Mouse (Mus musculus) MEL (cell line): ENCODE results near the gene Chd6. TPM values are rescaled to one million over a fixed set of nuclear protein-coding genes. Genes with fewer than 3 reads are reported as not detected.

Experiments
- DNase-seq: peaks from one replicate; pipeline ENCODE4 v3.0.0; 2011; ENCODE audit warnings: low read depth, low spot score
- H3K27ac ChIP-seq: 2 replicates; pipeline ENCODE4 v1.5.1; 2012; ENCODE audit warnings: low read depth, mild to moderate bottlenecking, control low read depth, low read length, moderate library complexity; ENCODE audit not compliant: control insufficient read depth
- H3K27me3 ChIP-seq, 2 experiments: fragments of 150-350 bp in 1 of 2; sonication (generic) in 1 of 2; 2 replicates each; pipeline ENCODE4 v1.6.1; 2012; ENCODE audit warnings: low read length in 2 of 2, mild to moderate bottlenecking in 2 of 2, improper control_type of control experiment in 1 of 2, moderate library complexity in 1 of 2; ENCODE audit not compliant: insufficient read depth in 2 of 2, control insufficient read depth in 1 of 2
- H3K36me3 ChIP-seq, 2 experiments: 2 replicates each; pipeline ENCODE4 v1.6.1; 2012 to 2014; ENCODE audit warnings: low read length in 2 of 2, improper control_type of control experiment in 1 of 2, inconsistent platforms in 1 of 2, mild to moderate bottlenecking in 1 of 2; ENCODE audit not compliant: insufficient read depth in 2 of 2, control insufficient read depth in 1 of 2
- H3K4me1 ChIP-seq, 2 experiments: fragments of 150-350 bp in 1 of 2; sonication (generic) in 1 of 2; 2 replicates each; pipeline ENCODE4 v1.6.1; 2012; ENCODE audit warnings: low read length in 2 of 2, improper control_type of control experiment in 1 of 2, mild to moderate bottlenecking in 1 of 2; ENCODE audit not compliant: insufficient read depth in 2 of 2, control insufficient read depth in 1 of 2
- H3K4me3 ChIP-seq, 2 experiments: fragments of 150-350 bp in 1 of 2; sonication (generic) in 1 of 2; 2 replicates each; pipeline ENCODE4 v1.5.1; 2012; ENCODE audit warnings: low read depth in 2 of 2, low read length in 2 of 2, mild to moderate bottlenecking in 2 of 2, moderate library complexity in 2 of 2, control low read depth in 1 of 2, improper control_type of control experiment in 1 of 2; ENCODE audit not compliant: control insufficient read depth in 1 of 2, insufficient read depth in 1 of 2
- H3K79me2 ChIP-seq: 2 replicates; pipeline ENCODE4 v1.6.1; 2012; ENCODE audit warnings: mild to moderate bottlenecking, low read length, moderate library complexity; ENCODE audit not compliant: control insufficient read depth, poor library complexity, insufficient read depth
- H3K9ac ChIP-seq: 2 replicates; pipeline ENCODE4 v1.6.1; 2012; ENCODE audit warnings: low read depth, mild to moderate bottlenecking, control low read depth, low read length, moderate library complexity; ENCODE audit not compliant: control insufficient read depth, poor library complexity, severe bottlenecking
- H3K9me3 ChIP-seq: fragments of 150-350 bp; sonication (generic); replicated peaks from 2 replicates; pipeline ENCODE4 v1.6.1; 2012; ENCODE audit warnings: mild to moderate bottlenecking, low read length, improper control_type of control experiment, moderate library complexity; ENCODE audit not compliant: insufficient read depth
- CHD1 ChIP-seq: IDR thresholded peaks from 2 replicates; pipeline ENCODE4 v1.6.1; 2012; ENCODE audit warnings: low read depth, mild to moderate bottlenecking, inconsistent platforms, low read length, improper control_type of control experiment
- CTCF ChIP-seq, 3 experiments: IDR thresholded peaks in 2 of 3; conservative IDR thresholded peaks in 1 of 3; 2 replicates each; pipeline ENCODE4 v1.5.1; 2011 to 2012; ENCODE audit warnings: low read length in 3 of 3, low read depth in 2 of 3, mild to moderate bottlenecking in 2 of 3, improper control_type of control experiment in 1 of 3, inconsistent platforms in 1 of 3, mixed read lengths in 1 of 3, moderate library complexity in 1 of 3; ENCODE audit not compliant: control insufficient read depth in 1 of 3, insufficient read depth in 1 of 3, poor library complexity in 1 of 3, severe bottlenecking in 1 of 3
- E2F4 ChIP-seq: IDR thresholded peaks from 2 replicates; pipeline ENCODE4 v1.6.1; 2011; ENCODE audit warnings: low read depth, low read length, improper control_type of control experiment, borderline replicate concordance
- ELF1 ChIP-seq: IDR thresholded peaks from 2 replicates; pipeline ENCODE4 v1.6.1; 2014; ENCODE audit warnings: low read depth, mild to moderate bottlenecking, inconsistent platforms, low read length, improper control_type of control experiment, moderate library complexity
- EP300 ChIP-seq, 2 experiments: IDR thresholded peaks; 2 replicates each; pipeline ENCODE4 v1.6.1; 2011; ENCODE audit warnings: improper control_type of control experiment in 2 of 2, low read length in 2 of 2, low read depth in 1 of 2, mild to moderate bottlenecking in 1 of 2
- GABPA ChIP-seq: IDR thresholded peaks from 2 replicates; pipeline ENCODE4 v1.6.1; 2012; ENCODE audit warnings: low read depth, mild to moderate bottlenecking, inconsistent platforms, low read length, improper control_type of control experiment, moderate library complexity
- KAT2A ChIP-seq: conservative IDR thresholded peaks from 2 replicates; pipeline ENCODE4 v1.6.1; 2012; ENCODE audit warnings: low read depth, low read length, improper control_type of control experiment, inconsistent platforms
- MAFK ChIP-seq: IDR thresholded peaks from 2 replicates; pipeline ENCODE4 v1.6.1; 2011; ENCODE audit warnings: low read depth, mild to moderate bottlenecking, low read length, improper control_type of control experiment, borderline replicate concordance
- MAZ ChIP-seq: IDR thresholded peaks from 2 replicates; pipeline ENCODE4 v1.6.1; 2012; ENCODE audit warnings: low read depth, mild to moderate bottlenecking, inconsistent platforms, low read length, improper control_type of control experiment
- MYB ChIP-seq: IDR thresholded peaks from 2 replicates; pipeline ENCODE4 v1.6.1; 2011; ENCODE audit warnings: mild to moderate bottlenecking, low read depth, low read length, improper control_type of control experiment
- MYC ChIP-seq: IDR thresholded peaks from 2 replicates; pipeline ENCODE4 v1.6.1; 2011; ENCODE audit warnings: low read depth, mild to moderate bottlenecking, low read length, improper control_type of control experiment, moderate library complexity
- NELFE ChIP-seq: IDR thresholded peaks from 2 replicates; pipeline ENCODE4 v1.6.1; 2011; ENCODE audit warnings: low read depth, low read length, improper control_type of control experiment
- NRF1 ChIP-seq: IDR thresholded peaks from 2 replicates; pipeline ENCODE4 v1.6.1; 2014; ENCODE audit warnings: low read depth, mild to moderate bottlenecking, inconsistent platforms, low read length, improper control_type of control experiment, moderate library complexity; ENCODE audit not compliant: poor library complexity, insufficient read depth, severe bottlenecking
- POLR2A ChIP-seq, 2 experiments: IDR thresholded peaks; 2 replicates each; pipeline ENCODE4 v1.6.1; 2011 to 2012; ENCODE audit warnings: low read length in 2 of 2, mild to moderate bottlenecking in 2 of 2, control low read depth in 1 of 2, improper control_type of control experiment in 1 of 2, low read depth in 1 of 2, moderate library complexity in 1 of 2; ENCODE audit not compliant: control insufficient read depth in 1 of 2, insufficient read depth in 1 of 2, poor library complexity in 1 of 2
- POLR2AphosphoS5 ChIP-seq: IDR thresholded peaks from 2 replicates; pipeline ENCODE4 v1.6.1; 2012; ENCODE audit warnings: low read depth, borderline replicate concordance, mild to moderate bottlenecking, inconsistent platforms, low read length, moderate library complexity, mixed read lengths
- RCOR1 ChIP-seq: IDR thresholded peaks from 2 replicates; pipeline ENCODE4 v1.6.1; 2012; ENCODE audit warnings: low read depth, mild to moderate bottlenecking, inconsistent platforms, low read length, improper control_type of control experiment
- SIN3A ChIP-seq: IDR thresholded peaks from 2 replicates; pipeline ENCODE4 v1.6.1; 2012; ENCODE audit warnings: low read length, improper control_type of control experiment, inconsistent platforms
- TBP ChIP-seq: IDR thresholded peaks from 2 replicates; pipeline ENCODE4 v1.8.0; 2011; ENCODE audit warnings: low read depth, low read length, improper control_type of control experiment
- USF1 ChIP-seq: IDR thresholded peaks from 2 replicates; pipeline ENCODE4 v1.6.1; 2014; ENCODE audit warnings: low read depth, mild to moderate bottlenecking, inconsistent platforms, low read length, improper control_type of control experiment, moderate library complexity
- USF2 ChIP-seq, 2 experiments: IDR thresholded peaks; 2 replicates each; pipeline ENCODE4 v1.6.1; 2011 to 2012; ENCODE audit warnings: improper control_type of control experiment in 2 of 2, low read length in 2 of 2, borderline replicate concordance in 1 of 2, inconsistent platforms in 1 of 2, low read depth in 1 of 2, mild to moderate bottlenecking in 1 of 2; ENCODE audit not compliant: insufficient read depth in 1 of 2
- ZC3H11A ChIP-seq: IDR thresholded peaks from 2 replicates; pipeline ENCODE4 v1.6.1; 2012; ENCODE audit warnings: low read depth, mild to moderate bottlenecking, inconsistent platforms, low read length, improper control_type of control experiment
- ZKSCAN1 ChIP-seq: IDR thresholded peaks from 2 replicates; pipeline ENCODE4 v1.6.1; 2012; ENCODE audit warnings: low read depth, mild to moderate bottlenecking, inconsistent platforms, low read length, improper control_type of control experiment, moderate library complexity
- ZMIZ1 ChIP-seq: IDR thresholded peaks from 2 replicates; pipeline ENCODE4 v1.6.1; 2012; ENCODE audit warnings: low read depth, mild to moderate bottlenecking, inconsistent platforms, low read length, improper control_type of control experiment, moderate library complexity
- ZNF384 ChIP-seq: IDR thresholded peaks from 2 replicates; pipeline ENCODE4 v1.6.1; 2012; ENCODE audit warnings: low read depth, mild to moderate bottlenecking, inconsistent platforms, low read length, improper control_type of control experiment
- polyA plus RNA-seq, 2 experiments: library from polyadenylated mRNA; stranded (reverse) in 1 of 2; unstranded in 1 of 2; fragments of >175 nt in 1 of 2; fragments of >200 nt in 1 of 2; gene quantifications; 2 replicates each; pipeline versions ENCODE4 v1.2.1 to v1.2.4; 2012; ENCODE audit warnings: low replicate concordance in 2 of 2, low read depth in 1 of 2; ENCODE audit not compliant: insufficient read length in 2 of 2, insufficient read depth in 1 of 2, missing spikeins in 1 of 2
- total RNA-seq: library from RNA; depleted of rRNA; stranded (reverse); fragments of 300-350 nt; gene quantifications from 2 replicates; pipeline ENCODE4 v1.2.3, GENCODE M21; 2012

Gene Chd6
- total and polyA plus RNA-seq, 3 experiments = 9.7 to 200 (median 15.4) TPM

DNA sequence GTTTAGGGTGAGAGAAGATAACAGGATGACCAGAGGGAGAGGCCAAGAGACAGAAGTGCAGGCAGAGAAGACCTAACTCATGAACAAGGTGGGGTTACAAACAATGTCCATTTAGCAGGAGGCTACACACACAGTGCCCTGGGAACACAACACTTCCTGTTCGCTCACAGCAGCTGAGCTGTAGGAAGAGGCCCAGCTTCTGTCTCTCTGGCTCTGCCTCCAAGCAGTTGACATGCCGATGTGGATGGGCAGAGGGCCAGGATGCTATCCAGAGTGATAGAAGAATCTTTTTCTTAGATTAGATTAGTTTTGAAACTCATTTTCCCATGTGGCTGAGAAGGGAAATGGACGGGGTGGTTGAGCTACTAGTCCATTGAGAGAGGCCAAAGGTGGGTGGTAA is 28.1 kb upstream of the Chd6 start:
- Histone ChIP-seq H3K36me3 (no peaks in the 10 kb centered on the region), H3K4me3 (no peak overlapping the region), H3K4me1 (no peaks in the 10 kb centered on the region), H3K27ac (no peak overlapping the region), H3K9ac (no peak overlapping the region), H3K79me2 (no peaks in the 10 kb centered on the region), H3K27me3 (no peaks in the 10 kb centered on the region), H3K9me3 (no peaks in the 10 kb centered on the region)
- TF ChIP-seq GABPA (no peak), ZMIZ1 (no peak), KAT2A (no peak), MAZ (no peak), POLR2AphosphoS5 (no peak), NRF1 (no peak), ELF1 (no peak), MYC (no peak), USF1 (no peak), EP300 (IDR thresholded peaks at IDR 0.05; ENCODE audit: low read depth in 1 of 2, low read length in 2 of 2) (no peak)
- DNase-seq = no peak

DNA sequence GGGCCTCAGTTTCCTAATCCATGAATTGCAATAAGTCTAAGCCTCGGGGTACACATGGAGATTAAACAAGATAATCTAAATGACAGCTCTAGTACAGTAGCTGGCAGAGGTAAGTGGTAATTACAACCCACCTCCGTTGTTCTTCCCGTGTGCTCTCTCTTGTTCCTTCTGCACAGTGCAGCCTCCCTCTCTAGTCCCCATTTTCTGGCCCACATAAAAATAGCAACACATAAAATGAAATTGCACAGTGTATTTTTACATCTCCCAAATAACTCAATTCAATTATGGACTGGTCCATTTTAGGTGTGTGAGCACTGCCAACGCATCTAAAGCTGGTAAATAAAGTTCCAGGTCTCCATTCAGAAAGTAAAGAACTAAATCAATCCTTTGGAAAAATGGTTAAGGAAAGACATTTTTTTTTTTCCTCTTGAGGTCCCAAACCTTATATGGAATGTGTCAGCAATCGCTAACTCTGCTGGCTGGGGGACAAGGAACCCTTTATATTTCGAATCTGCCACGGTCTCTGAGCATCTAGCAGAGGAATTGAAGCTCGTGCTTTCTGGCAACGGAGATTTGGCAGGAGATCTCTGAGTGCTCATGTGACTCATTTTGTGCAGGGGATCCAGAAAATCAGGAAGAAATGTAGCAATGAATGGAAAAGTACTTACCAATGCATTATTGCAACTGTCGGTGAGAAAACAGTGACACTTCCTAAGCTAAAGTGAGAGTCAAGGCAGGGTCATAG is 19.7 kb upstream of the Chd6 start:
- no peak for DNase-seq
- no peaks in the 10 kb centered on the region for H3K36me3 ChIP-seq
- H3K9me3 ChIP-seq = no peaks in the 10 kb centered on the region
- no peak overlapping the region for H3K9ac ChIP-seq
- H3K27me3 ChIP-seq = no peaks in the 10 kb centered on the region
- no peak overlapping the region for H3K4me3 ChIP-seq
- TF ChIP-seq USF2 (IDR thresholded peaks at IDR 0.05; ENCODE audit: borderline replicate concordance in 1 of 2, insufficient read depth in 1 of 2, low read depth in 1 of 2, low read length in 2 of 2) = no peak
- no peak for TF ChIP-seq ZC3H11A
- no peak for TF ChIP-seq EP300 (IDR thresholded peaks at IDR 0.05; ENCODE audit: low read depth in 1 of 2, low read length in 2 of 2)
- no peak for TF ChIP-seq NELFE
- TF ChIP-seq RCOR1 = no peak
- no peak for TF ChIP-seq ELF1
- TF ChIP-seq CHD1 = no peak
- TF ChIP-seq CTCF (IDR thresholded peaks at IDR 0.05 in 2 of 3, conservative IDR thresholded peaks at IDR 0.05 in 1 of 3; ENCODE audit: control insufficient read depth in 1 of 3, insufficient read depth in 1 of 3, low read depth in 2 of 3, low read length in 3 of 3, poor library complexity in 1 of 3, severe bottlenecking in 1 of 3) = no peak
- no peak for TF ChIP-seq TBP
- TF ChIP-seq KAT2A = no peak
- no peak for TF ChIP-seq ZNF384
- TF ChIP-seq MYB = no peak
- TF ChIP-seq SIN3A = no peak
- TF ChIP-seq E2F4 = no peak
- TF ChIP-seq ZKSCAN1 = no peak
- no peak for TF ChIP-seq POLR2AphosphoS5
- no peak for TF ChIP-seq MYC
- no peak for TF ChIP-seq MAFK
- TF ChIP-seq POLR2A (IDR thresholded peaks at IDR 0.05; ENCODE audit: control insufficient read depth in 1 of 2, insufficient read depth in 1 of 2, low read depth in 1 of 2, low read length in 2 of 2, poor library complexity in 1 of 2) = no peak
- H3K4me1 ChIP-seq = no peaks in the 10 kb centered on the region
- no peaks in the 10 kb centered on the region for H3K79me2 ChIP-seq
- no peak overlapping the region for H3K27ac ChIP-seq
